Mouse (Mus musculus): ENCODE data around the gene Dpp6. TPM values are rescaled to one million over a fixed set of nuclear protein-coding genes. Genes with fewer than 3 reads are reported as not detected.

Gene Dpp6
- polyA plus RNA-seq, 1 experiment from 2014 or later, result 51.6 TPM

- WGBS, result 88% methylated on average over 4 of the region's 4 CpGs
- ATAC-seq (ENCODE audit: low read depth), result no peak
- no peaks in the 10 kb centered on the region for H3K9me3 ChIP-seq
Measured at GRCm38 (mm10) chr5:27319731-27320130, 502.7 kb downstream of the Dpp6 start.

GRCm38 (mm10) chr5:27322895-27323792, 506.1 kb downstream of the Dpp6 start:
- peak overlapping the region; percentile 11; the same call in 1 of the 2 replicates for H3K27ac ChIP-seq (replicated peaks)
- no peak overlapping the region for H3K4me3 ChIP-seq
- H3K36me3 ChIP-seq, result no peaks in the 10 kb centered on the region
- ATAC-seq (ENCODE audit: low read depth), result 0 out of 2 replicates have a peak, but pooled peaks have one; percentile 23
- no peaks in the 10 kb centered on the region for H3K9me3 ChIP-seq
- H3K9ac ChIP-seq, result no peak overlapping the region
- no peak overlapping the region for H3K4me2 ChIP-seq
- H3K4me1 ChIP-seq (replicated peaks), result peaks cover 9% of the 10 kb centered on the region
- no peaks in the 10 kb centered on the region for H3K27me3 ChIP-seq
- WGBS, result 64% methylated on average over 3 of the region's 3 CpGs

More at GRCm38 (mm10) chr5:27319731-27320130, 502.7 kb downstream of the Dpp6 start:
- no peak overlapping the region for H3K4me2 ChIP-seq
- no peak overlapping the region for H3K27ac ChIP-seq (replicated peaks)
- no peaks in the 10 kb centered on the region for H3K36me3 ChIP-seq
- H3K9ac ChIP-seq, result no peak overlapping the region
- H3K4me3 ChIP-seq, result no peak overlapping the region
- peaks cover 9% of the 10 kb centered on the region for H3K4me1 ChIP-seq (replicated peaks)
- no peaks in the 10 kb centered on the region for H3K27me3 ChIP-seq

- Histone ChIP-seq H3K9me3 (no peaks in the 10 kb centered on the region), H3K9ac (no peak overlapping the region), H3K27ac (replicated peaks) (no peak overlapping the region), H3K4me3 (no peak overlapping the region), H3K27me3 (no peaks in the 10 kb centered on the region), H3K36me3 (no peaks in the 10 kb centered on the region), H3K4me1 (replicated peaks) (peaks cover 9% of the 10 kb centered on the region), H3K4me2 (no peak overlapping the region)
- WGBS, result 65% methylated on average over 3 of the region's 3 CpGs
- no peak for ATAC-seq (ENCODE audit: low read depth)
Measured at GRCm38 (mm10) chr5:27324346-27324928, 507.4 kb downstream of the Dpp6 start.

DNA sequence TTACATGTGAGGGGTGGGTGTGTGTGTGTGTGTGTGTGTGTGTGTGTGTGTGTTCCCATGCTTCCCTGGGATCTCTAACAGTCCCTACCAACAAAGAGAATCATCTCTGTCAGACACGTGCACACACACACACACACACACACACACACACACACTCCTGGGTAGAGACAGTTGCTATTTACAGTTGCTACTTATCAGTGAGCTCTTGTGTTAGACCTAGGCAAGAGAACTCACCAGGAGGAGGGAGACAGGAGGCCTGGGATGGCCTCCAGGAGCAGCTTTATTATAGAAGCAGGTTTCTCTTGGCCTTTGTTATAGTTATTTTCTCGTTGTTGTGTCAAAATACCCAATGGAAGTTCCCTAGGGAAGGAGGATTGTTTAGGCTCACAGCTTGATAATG, 519.7 kb downstream of the Dpp6 start:
- ATAC-seq (ENCODE audit: low read depth), result no peak
- H3K27me3 ChIP-seq, result no peaks in the 10 kb centered on the region
- peaks cover 17% of the 10 kb centered on the region for H3K4me1 ChIP-seq (replicated peaks)
- no peak overlapping the region for H3K9ac ChIP-seq
- WGBS, result 81% methylated on average over 2 of the region's 2 CpGs
- no peaks in the 10 kb centered on the region for H3K36me3 ChIP-seq
- H3K9me3 ChIP-seq, result no peaks in the 10 kb centered on the region
- no peak overlapping the region for H3K4me2 ChIP-seq
- no peak overlapping the region for H3K4me3 ChIP-seq
- no peak overlapping the region for H3K27ac ChIP-seq (replicated peaks)

DNA sequence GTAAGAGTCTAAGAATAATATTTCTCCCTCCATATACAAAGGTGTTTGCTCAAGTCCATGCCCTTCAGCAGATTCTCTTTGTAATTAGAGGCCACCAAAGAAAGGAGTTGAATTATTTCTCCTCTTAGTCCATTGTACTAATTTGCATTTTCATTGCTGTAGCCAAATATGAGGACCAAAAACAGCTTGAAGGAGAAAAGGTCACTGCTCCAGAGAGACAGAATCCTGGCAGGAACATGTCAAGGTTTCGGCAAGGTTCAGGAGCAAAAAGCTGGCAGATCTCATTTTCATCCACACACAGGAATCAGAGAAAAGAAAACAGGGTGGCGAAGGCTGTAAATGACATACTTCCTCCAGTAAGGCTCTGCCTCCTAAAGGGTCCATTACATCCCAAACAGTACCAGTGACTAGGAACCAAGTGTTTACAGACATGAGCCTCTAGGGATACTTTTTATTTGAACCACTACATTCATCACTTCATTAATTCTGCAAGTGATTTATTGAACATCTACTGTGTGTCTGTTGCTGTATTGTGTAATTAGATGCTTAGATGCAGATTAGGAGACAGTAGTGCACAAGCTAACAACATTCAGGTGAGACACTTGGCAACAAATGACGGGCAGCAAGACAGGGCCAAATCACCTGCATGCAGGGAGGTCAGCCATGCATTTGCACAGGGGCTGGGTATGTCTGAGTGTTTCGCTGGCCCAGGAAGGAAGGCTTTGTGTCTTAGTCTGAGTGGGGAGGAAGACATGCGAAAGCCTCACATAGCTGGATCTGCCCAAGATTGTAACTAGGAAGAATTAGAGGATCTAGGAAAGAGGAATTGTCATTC, 522.4 kb downstream of the Dpp6 start:
- H3K36me3 ChIP-seq, result no peaks in the 10 kb centered on the region
- peak; percentile 50 for ATAC-seq (ENCODE audit: low read depth)

GRCm38 (mm10) chr5:27342276-27342675, 525.3 kb downstream of the Dpp6 start:
- Histone ChIP-seq H3K27me3 (no peaks in the 10 kb centered on the region), H3K4me2 (no peak overlapping the region), H3K4me1 (replicated peaks) (peaks cover 17% of the 10 kb centered on the region), H3K4me3 (no peak overlapping the region), H3K9ac (no peak overlapping the region), H3K27ac (replicated peaks) (no peak overlapping the region), H3K9me3 (no peaks in the 10 kb centered on the region), H3K36me3 (no peaks in the 10 kb centered on the region)
- WGBS, result 74% methylated on average over 6 of the region's 6 CpGs
- ATAC-seq (ENCODE audit: low read depth), result no peak

More for the DNA sequence above, 522.4 kb downstream of the Dpp6 start:
- H3K9me3 ChIP-seq, result no peaks in the 10 kb centered on the region
- 0 out of 2 replicates have a peak overlapping the region, but pooled peaks have one; percentile 3 for H3K27ac ChIP-seq (replicated peaks)
- H3K27me3 ChIP-seq, result no peaks in the 10 kb centered on the region
- H3K9ac ChIP-seq, result no peak overlapping the region
- H3K4me2 ChIP-seq, result no peak overlapping the region
- peaks cover 17% of the 10 kb centered on the region for H3K4me1 ChIP-seq (replicated peaks)
- H3K4me3 ChIP-seq, result no peak overlapping the region
- 79% methylated on average over 5 of the region's 5 CpGs for WGBS

DNA sequence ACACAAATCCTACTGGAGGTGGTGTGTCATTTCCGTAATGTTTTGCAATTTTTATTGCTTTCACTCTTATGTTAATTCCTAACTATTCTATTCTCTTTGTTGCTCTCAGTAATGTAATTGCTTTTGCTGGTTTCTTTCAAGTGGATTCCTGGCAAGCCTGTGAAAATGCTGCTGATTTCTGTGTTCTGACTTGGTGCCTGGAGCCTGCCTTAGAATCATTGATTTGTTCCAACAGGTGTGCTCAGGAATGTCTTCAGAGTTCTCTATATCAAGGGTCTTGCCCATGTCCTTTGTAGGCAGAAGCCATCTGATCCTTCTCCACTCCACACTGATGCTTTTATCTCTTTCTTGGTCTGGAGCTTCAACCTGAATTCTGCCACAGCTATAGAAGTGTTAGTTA, 526.6 kb downstream of the Dpp6 start:
- 50% methylated on average over 1 of the region's 1 CpGs for WGBS
- no peak overlapping the region for H3K4me2 ChIP-seq
- H3K27me3 ChIP-seq, result no peaks in the 10 kb centered on the region
- H3K9me3 ChIP-seq, result no peaks in the 10 kb centered on the region
- H3K27ac ChIP-seq (replicated peaks), result no peak overlapping the region
- H3K9ac ChIP-seq, result no peak overlapping the region
- H3K4me3 ChIP-seq, result no peak overlapping the region
- H3K36me3 ChIP-seq, result no peaks in the 10 kb centered on the region
- peaks cover 18% of the 10 kb centered on the region for H3K4me1 ChIP-seq (replicated peaks)
- ATAC-seq (ENCODE audit: low read depth), result no peak

GRCm38 (mm10) chr5:27348181-27349095, 531.4 kb downstream of the Dpp6 start:
- no peak for ATAC-seq (ENCODE audit: low read depth)
- 57% methylated on average over 5 of the region's 5 CpGs for WGBS
- H3K9ac ChIP-seq, result no peak overlapping the region
- no peaks in the 10 kb centered on the region for H3K27me3 ChIP-seq
- H3K27ac ChIP-seq (replicated peaks), result 0 out of 2 replicates have a peak overlapping the region, but pooled peaks have one; percentile 1
- H3K4me3 ChIP-seq, result no peak overlapping the region
- no peak overlapping the region for H3K4me2 ChIP-seq
- H3K36me3 ChIP-seq, result no peaks in the 10 kb centered on the region
- H3K9me3 ChIP-seq, result no peaks in the 10 kb centered on the region
- peaks cover 18% of the 10 kb centered on the region for H3K4me1 ChIP-seq (replicated peaks)

DNA sequence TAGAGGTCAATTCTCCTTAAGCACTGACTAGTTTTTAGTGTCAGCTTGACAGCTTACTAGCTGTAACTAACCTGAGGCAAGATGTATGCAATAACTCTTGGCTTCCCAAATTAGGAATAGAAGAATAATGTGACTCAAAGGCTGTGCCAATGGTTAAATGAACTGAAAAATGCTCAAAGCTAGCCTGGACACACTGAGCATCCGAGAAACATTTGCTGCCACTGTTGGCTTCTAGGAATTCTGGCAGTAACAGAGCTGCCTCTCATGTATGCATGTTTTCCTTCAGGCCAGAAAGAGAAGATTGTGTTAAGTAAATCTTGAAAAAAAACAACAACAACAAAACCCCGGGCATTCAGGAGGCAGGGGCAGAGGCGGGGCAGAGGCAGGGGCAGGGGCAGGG, 540.6 kb downstream of the Dpp6 start:
- no peak overlapping the region for H3K4me2 ChIP-seq
- no peaks in the 10 kb centered on the region for H3K4me1 ChIP-seq (replicated peaks)
- ATAC-seq (ENCODE audit: low read depth), result no peak
- H3K9me3 ChIP-seq, result no peaks in the 10 kb centered on the region
- H3K4me3 ChIP-seq, result no peak overlapping the region
- H3K9ac ChIP-seq, result no peak overlapping the region
- no peaks in the 10 kb centered on the region for H3K27me3 ChIP-seq
- no peaks in the 10 kb centered on the region for H3K36me3 ChIP-seq
- H3K27ac ChIP-seq (replicated peaks), result no peak overlapping the region
- 70% methylated on average over 3 of the region's 3 CpGs for WGBS

- H3K27me3 ChIP-seq, result no peaks in the 10 kb centered on the region
- no peaks in the 10 kb centered on the region for H3K36me3 ChIP-seq
- no peak overlapping the region for H3K4me2 ChIP-seq
- no peaks in the 10 kb centered on the region for H3K9me3 ChIP-seq
- no peak overlapping the region for H3K9ac ChIP-seq
- 78% methylated on average over 2 of the region's 2 CpGs for WGBS
- no peak overlapping the region for H3K27ac ChIP-seq (replicated peaks)
- no peak for ATAC-seq (ENCODE audit: low read depth)
- H3K4me3 ChIP-seq, result no peak overlapping the region
- no peaks in the 10 kb centered on the region; the same call in 1 of the 2 replicates for H3K4me1 ChIP-seq (replicated peaks)
Measured at GRCm38 (mm10) chr5:27365946-27366345, 548.9 kb downstream of the Dpp6 start.

DNA sequence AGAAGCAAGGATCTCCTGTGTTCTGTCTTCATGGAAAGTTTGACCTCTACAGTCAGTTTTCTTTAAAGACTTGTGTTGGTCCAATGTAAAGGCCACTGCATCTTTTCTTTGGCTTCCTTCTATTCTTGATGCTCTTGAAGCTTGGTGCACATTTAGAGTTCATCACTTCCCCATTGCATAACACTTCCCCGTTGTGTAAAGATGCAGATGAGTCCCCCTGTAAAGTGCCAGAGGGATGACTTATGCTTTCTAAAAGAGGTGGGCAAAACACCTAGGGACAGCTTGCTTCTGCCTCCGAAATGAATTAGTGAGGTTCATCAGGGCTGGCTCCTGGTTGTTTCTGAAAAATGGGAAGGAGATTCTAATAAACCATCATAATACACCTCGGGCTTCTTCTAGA, 553.8 kb downstream of the Dpp6 start:
- H3K4me1 ChIP-seq (replicated peaks), result no peaks in the 10 kb centered on the region; the same call in 1 of the 2 replicates
- no peak overlapping the region for H3K4me3 ChIP-seq
- H3K27me3 ChIP-seq, result no peaks in the 10 kb centered on the region
- no peak for ATAC-seq (ENCODE audit: low read depth)
- H3K27ac ChIP-seq (replicated peaks), result no peak overlapping the region
- H3K36me3 ChIP-seq, result no peaks in the 10 kb centered on the region
- H3K9ac ChIP-seq, result no peak overlapping the region
- no peaks in the 10 kb centered on the region for H3K9me3 ChIP-seq
- no peak overlapping the region for H3K4me2 ChIP-seq
- 84% methylated on average over 3 of the region's 3 CpGs for WGBS
